Mouse (Mus musculus): Measurements from ENCODE around the gene Ankrd31.

- TF ChIP-seq CTCF (IDR thresholded peaks at IDR 0.05; ENCODE audit: control insufficient read depth, insufficient read depth, low read length): no peak
- TF ChIP-seq POLR2A (IDR thresholded peaks at IDR 0.05; ENCODE audit: borderline replicate concordance, control insufficient read depth, low read depth, low read length): no peak
Measured at GRCm38 (mm10) chr13:96729146-96729545, 18.9 kb upstream of the Ankrd31 start.
